Mouse (Mus musculus): Measurements from ENCODE around the gene Smc5.
A peak's percentile ranks its signal among the peaks of the same experiment; 100 is the strongest.

Smc5 gene

GRCm38 (mm10) chr19:23273355-23274053, at the start of gene Smc5:
Gene Smc5 (minus strand): TSS chr19:23273897.
- DNase-seq, result peak; percentile 89 to 96

GRCm38 (mm10) chr19:23323107-23323506, 49.4 kb upstream of the Smc5 start:
- no peak for DNase-seq

- DNase-seq, result no peak
Observed at GRCm38 (mm10) chr19:23317989-23318358, 44.3 kb upstream of the Smc5 start.

GRCm38 (mm10) chr19:23317295-23317988, 43.7 kb upstream of the Smc5 start:
- peak; percentile 28 to 32 for DNase-seq

GRCm38 (mm10) chr19:23316851-23317250, 43.2 kb upstream of the Smc5 start:
- DNase-seq, result peak in 1 of 2 experiments; percentile 12

GRCm38 (mm10) chr19:23309979-23310378, 36.3 kb upstream of the Smc5 start:
- DNase-seq, result no peak

GRCm38 (mm10) chr19:23306671-23307070, 33.0 kb upstream of the Smc5 start:
- DNase-seq, result peak; percentile 64 to 72

- no peak for DNase-seq
Observed at GRCm38 (mm10) chr19:23299987-23300386, 26.3 kb upstream of the Smc5 start.

- DNase-seq, result no peak
Observed at GRCm38 (mm10) chr19:23298917-23299316, 25.2 kb upstream of the Smc5 start.

GRCm38 (mm10) chr19:23297191-23297590, 23.5 kb upstream of the Smc5 start:
- DNase-seq, result no peak

- DNase-seq, result no peak
Observed at GRCm38 (mm10) chr19:23289251-23289650, 15.6 kb upstream of the Smc5 start.

- DNase-seq, result no peak
Observed at GRCm38 (mm10) chr19:23281911-23282660, 8.4 kb upstream of the Smc5 start.

- DNase-seq, result no peak
Observed at GRCm38 (mm10) chr19:23274054-23274724, 492 bp upstream of the Smc5 start.

- DNase-seq, result peak; percentile 42 to 54
Observed at GRCm38 (mm10) chr19:23256771-23257170, 16.9 kb downstream of the Smc5 start.

- no peak for DNase-seq
Observed at GRCm38 (mm10) chr19:23246473-23246872, 27.2 kb downstream of the Smc5 start.

GRCm38 (mm10) chr19:23225065-23225464, 48.6 kb downstream of the Smc5 start:
- DNase-seq, result peak; percentile 51 to 68

- no peak for DNase-seq
Observed at GRCm38 (mm10) chr19:23214326-23214725, 59.4 kb downstream of the Smc5 start.

GRCm38 (mm10) chr19:23211325-23211724, 62.4 kb downstream of the Smc5 start:
- peak in 1 of 2 experiments; percentile 21 for DNase-seq

GRCm38 (mm10) chr19:23203505-23204053, 70.1 kb downstream of the Smc5 start:
- no peak for DNase-seq

GRCm38 (mm10) chr19:23202106-23202505, 71.6 kb downstream of the Smc5 start:
- DNase-seq, result no peak

GRCm38 (mm10) chr19:23193076-23193475, 80.6 kb downstream of the Smc5 start:
- DNase-seq, result no peak

GRCm38 (mm10) chr19:23191486-23191885, 82.2 kb downstream of the Smc5 start:
- DNase-seq, result no peak

GRCm38 (mm10) chr19:23189744-23190143, 84.0 kb downstream of the Smc5 start:
- DNase-seq, result no peak

Data from cerebellum, adult 18-20 months (tissue).